Mouse (Mus musculus): Measurements from ENCODE around the gene Inf2. TPM values are rescaled to one million over a fixed set of nuclear protein-coding genes. Genes with fewer than 3 reads are reported as not detected.

Gene Inf2
- total and polyA plus RNA-seq, 2 experiments from 2014 or later: 1.1 to 10.8 TPM

GRCm38 (mm10) chr12:112563011-112563410 is 25.6 kb upstream of the Inf2 start:
- Histone ChIP-seq H3K9ac (no peak overlapping the region), H3K27me3 (ENCODE audit: insufficient read depth, low read length) (no peaks in the 10 kb centered on the region), H3K36me3 (ENCODE audit: insufficient read depth) (no peaks in the 10 kb centered on the region), H3K4me2 (ENCODE audit: low read depth) (no peak overlapping the region), H3K4me1 (ENCODE audit: insufficient read depth) (no peaks in the 10 kb centered on the region), H3K9me3 (ENCODE audit: low read length) (no peaks in the 10 kb centered on the region), H3K27ac (ENCODE audit: low read depth, low read length) (no peak overlapping the region), H3K4me3 (ENCODE audit: low read depth, low read length) (no peak overlapping the region)
- no peak for ATAC-seq
- WGBS: 89% methylated on average over 6 of the region's 6 CpGs
- DNase-seq: no peak
- TF ChIP-seq CTCF (IDR thresholded peaks at IDR 0.05; ENCODE audit: low read depth): no peak

- Histone ChIP-seq H3K9ac (no peak overlapping the region), H3K9me3 (ENCODE audit: low read length) (no peaks in the 10 kb centered on the region), H3K4me2 (ENCODE audit: low read depth) (no peak overlapping the region), H3K36me3 (ENCODE audit: insufficient read depth) (no peaks in the 10 kb centered on the region), H3K27me3 (ENCODE audit: insufficient read depth, low read length) (no peaks in the 10 kb centered on the region), H3K4me1 (ENCODE audit: insufficient read depth) (no peaks in the 10 kb centered on the region), H3K27ac (ENCODE audit: low read depth, low read length) (no peak overlapping the region), H3K4me3 (ENCODE audit: low read depth, low read length) (no peak overlapping the region)
- DNase-seq: no peak
- ATAC-seq: no peak
- no peak for TF ChIP-seq CTCF (IDR thresholded peaks at IDR 0.05; ENCODE audit: low read depth)
- 89% methylated on average over 8 of the region's 8 CpGs for WGBS
Observed at GRCm38 (mm10) chr12:112570160-112570559, 18.4 kb upstream of the Inf2 start.

GRCm38 (mm10) chr12:112571064-112571463 is 17.5 kb upstream of the Inf2 start:
- Histone ChIP-seq H3K27me3 (ENCODE audit: insufficient read depth, low read length) (no peaks in the 10 kb centered on the region), H3K4me1 (ENCODE audit: insufficient read depth) (no peaks in the 10 kb centered on the region), H3K9me3 (ENCODE audit: low read length) (no peaks in the 10 kb centered on the region), H3K4me2 (ENCODE audit: low read depth) (no peak overlapping the region), H3K36me3 (ENCODE audit: insufficient read depth) (no peaks in the 10 kb centered on the region), H3K4me3 (ENCODE audit: low read depth, low read length) (no peak overlapping the region), H3K27ac (ENCODE audit: low read depth, low read length) (no peak overlapping the region), H3K9ac (no peak overlapping the region)
- ATAC-seq: no peak
- WGBS: 70% methylated on average over 6 of the region's 6 CpGs
- TF ChIP-seq CTCF (IDR thresholded peaks at IDR 0.05; ENCODE audit: low read depth): peak; percentile 31
- no peak for DNase-seq

GRCm38 (mm10) chr12:112575274-112575986 is 13.2 kb upstream of the Inf2 start:
- Histone ChIP-seq H3K9ac (no peak overlapping the region), H3K27me3 (ENCODE audit: insufficient read depth, low read length) (no peaks in the 10 kb centered on the region), H3K4me3 (ENCODE audit: low read depth, low read length) (no peak overlapping the region), H3K36me3 (ENCODE audit: insufficient read depth) (no peaks in the 10 kb centered on the region), H3K27ac (ENCODE audit: low read depth, low read length) (no peak overlapping the region), H3K9me3 (ENCODE audit: low read length) (no peaks in the 10 kb centered on the region), H3K4me1 (ENCODE audit: insufficient read depth) (peaks cover 6% of the 10 kb centered on the region; the same call in 1 of the 2 replicates), H3K4me2 (ENCODE audit: low read depth) (no peak overlapping the region)
- no peak for DNase-seq
- no peak for ATAC-seq
- TF ChIP-seq CTCF (IDR thresholded peaks at IDR 0.05; ENCODE audit: low read depth): no peak
- 79% methylated on average over 8 of the region's 8 CpGs for WGBS

- no peak for TF ChIP-seq CTCF (IDR thresholded peaks at IDR 0.05; ENCODE audit: low read depth)
- ATAC-seq: peak; percentile 38; the same call in 1 of the 2 replicates
- H3K27ac ChIP-seq (ENCODE audit: low read depth, low read length): no peak overlapping the region
- peaks cover 6% of the 10 kb centered on the region; the same call in 1 of the 2 replicates for H3K4me1 ChIP-seq (ENCODE audit: insufficient read depth)
- peak; percentile 27 for DNase-seq
- WGBS: 24% methylated on average over 6 of the region's 6 CpGs
- no peaks in the 10 kb centered on the region for H3K9me3 ChIP-seq (ENCODE audit: low read length)
- H3K9ac ChIP-seq: no peak overlapping the region
- no peaks in the 10 kb centered on the region for H3K36me3 ChIP-seq (ENCODE audit: insufficient read depth)
- H3K4me3 ChIP-seq (ENCODE audit: low read depth, low read length): no peak overlapping the region
- H3K4me2 ChIP-seq (ENCODE audit: low read depth): no peak overlapping the region
- no peaks in the 10 kb centered on the region for H3K27me3 ChIP-seq (ENCODE audit: insufficient read depth, low read length)
Observed at GRCm38 (mm10) chr12:112576341-112576740, 12.2 kb upstream of the Inf2 start.

GRCm38 (mm10) chr12:112576749-112577148 is 11.8 kb upstream of the Inf2 start:
- Histone ChIP-seq H3K36me3 (ENCODE audit: insufficient read depth) (no peaks in the 10 kb centered on the region), H3K9me3 (ENCODE audit: low read length) (no peaks in the 10 kb centered on the region), H3K4me3 (ENCODE audit: low read depth, low read length) (no peak overlapping the region), H3K4me2 (ENCODE audit: low read depth) (no peak overlapping the region), H3K4me1 (ENCODE audit: insufficient read depth) (peaks cover 6% of the 10 kb centered on the region; the same call in 1 of the 2 replicates), H3K27ac (ENCODE audit: low read depth, low read length) (no peak overlapping the region), H3K9ac (no peak overlapping the region), H3K27me3 (ENCODE audit: insufficient read depth, low read length) (no peaks in the 10 kb centered on the region)
- no peak for TF ChIP-seq CTCF (IDR thresholded peaks at IDR 0.05; ENCODE audit: low read depth)
- DNase-seq (no peak), ATAC-seq (no peak)
- 7% methylated on average over 3 of the region's 3 CpGs for WGBS

GRCm38 (mm10) chr12:112578296-112579090 is 10.1 kb upstream of the Inf2 start:
- Histone ChIP-seq H3K4me1 (ENCODE audit: insufficient read depth) (peaks cover 6% of the 10 kb centered on the region; the same call in 1 of the 2 replicates), H3K27ac (ENCODE audit: low read depth, low read length) (no peak overlapping the region), H3K27me3 (ENCODE audit: insufficient read depth, low read length) (no peaks in the 10 kb centered on the region), H3K9me3 (ENCODE audit: low read length) (no peaks in the 10 kb centered on the region), H3K36me3 (ENCODE audit: insufficient read depth) (no peaks in the 10 kb centered on the region), H3K4me2 (ENCODE audit: low read depth) (no peak overlapping the region), H3K4me3 (ENCODE audit: low read depth, low read length) (no peak overlapping the region), H3K9ac (no peak overlapping the region)
- no peak for TF ChIP-seq CTCF (IDR thresholded peaks at IDR 0.05; ENCODE audit: low read depth)
- no peak for DNase-seq
- 67% methylated on average over 6 of the region's 6 CpGs for WGBS
- no peak for ATAC-seq
